Mouse (Mus musculus): ENCODE results near the gene Mtg2. TPM values are rescaled to one million over a fixed set of nuclear protein-coding genes. Genes with fewer than 3 reads are reported as not detected.

The Mtg2 gene
- 11.4 and 15.2 TPM in 2 replicates for polyA plus RNA-seq (2011; ENCODE audit: insufficient read length, low read depth, missing spikeins)

- Histone ChIP-seq H3K27ac (ENCODE audit: insufficient read depth, low read length) (peak within 1 kb of the TSS; percentile 56), H3K4me1 (ENCODE audit: control insufficient read depth, insufficient read depth, low read length) (peaks cover 9% of the 10 kb centered on the region), H3K4me3 (ENCODE audit: insufficient read depth, low read length) (peak within 1 kb of the TSS; percentile 84)
- TF ChIP-seq POLR2A (IDR thresholded peaks at IDR 0.05; ENCODE audit: low read depth, low read length) = peak; percentile 80
- TF ChIP-seq CTCF (IDR thresholded peaks at IDR 0.05; ENCODE audit: borderline replicate concordance, insufficient read depth, low read length) = no peak
These were observed at the start of gene Mtg2 for GRCm38 (mm10) chr2:180070481-180071453. TSS of gene Mtg2 (plus strand) at chr2:180070588.

DNA sequence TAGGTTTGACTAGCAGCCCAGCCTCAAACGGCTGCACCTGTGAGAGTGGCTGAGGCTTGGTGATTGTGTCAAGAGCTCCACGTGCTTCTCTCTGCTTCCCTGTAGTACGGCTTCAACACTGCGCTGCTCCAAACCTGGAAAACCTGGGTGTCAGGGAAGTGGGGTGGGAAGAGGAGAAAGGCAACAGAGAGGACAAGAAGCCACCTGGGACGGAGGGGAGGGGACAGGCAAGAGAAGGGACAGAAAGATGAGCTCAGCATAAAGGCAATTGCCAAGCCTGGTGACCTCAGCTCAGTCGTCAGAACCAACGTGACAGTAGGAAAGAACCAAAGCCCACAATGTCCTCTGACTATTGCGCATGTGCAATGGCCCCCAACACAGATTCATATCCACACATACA, 49.5 kb upstream of the Mtg2 start:
- TF ChIP-seq CTCF (IDR thresholded peaks at IDR 0.05; ENCODE audit: borderline replicate concordance, insufficient read depth, low read length) = no peak
- no peak for TF ChIP-seq POLR2A (IDR thresholded peaks at IDR 0.05; ENCODE audit: low read depth, low read length)
- Histone ChIP-seq H3K4me1 (ENCODE audit: control insufficient read depth, insufficient read depth, low read length) (no peaks in the 10 kb centered on the region), H3K27ac (ENCODE audit: insufficient read depth, low read length) (no peak overlapping the region), H3K4me3 (ENCODE audit: insufficient read depth, low read length) (no peak overlapping the region)

DNA sequence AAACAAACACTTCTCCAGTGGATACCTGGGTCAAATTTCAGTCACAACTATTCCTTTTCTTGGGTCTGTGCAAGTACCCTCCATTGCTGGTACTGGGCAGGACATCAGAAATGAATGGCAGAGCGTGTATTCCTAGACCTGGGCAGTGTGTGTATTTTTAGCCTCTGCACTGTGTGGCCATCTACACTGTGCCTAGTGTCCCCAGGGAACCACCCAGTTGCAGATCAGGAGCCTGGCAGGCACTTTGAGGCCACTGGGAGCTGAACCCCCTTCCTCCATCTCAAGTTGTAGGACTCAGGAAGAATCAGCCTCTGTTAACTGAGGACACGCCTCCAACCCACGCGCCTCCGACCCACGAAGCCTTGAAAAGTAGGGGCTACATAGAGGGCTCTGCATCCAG, 47.6 kb upstream of the Mtg2 start:
- Histone ChIP-seq H3K27ac (ENCODE audit: insufficient read depth, low read length) (no peak overlapping the region), H3K4me1 (ENCODE audit: control insufficient read depth, insufficient read depth, low read length) (no peaks in the 10 kb centered on the region), H3K4me3 (ENCODE audit: insufficient read depth, low read length) (no peak overlapping the region)
- TF ChIP-seq POLR2A (IDR thresholded peaks at IDR 0.05; ENCODE audit: low read depth, low read length) = no peak
- no peak for TF ChIP-seq CTCF (IDR thresholded peaks at IDR 0.05; ENCODE audit: borderline replicate concordance, insufficient read depth, low read length)

DNA sequence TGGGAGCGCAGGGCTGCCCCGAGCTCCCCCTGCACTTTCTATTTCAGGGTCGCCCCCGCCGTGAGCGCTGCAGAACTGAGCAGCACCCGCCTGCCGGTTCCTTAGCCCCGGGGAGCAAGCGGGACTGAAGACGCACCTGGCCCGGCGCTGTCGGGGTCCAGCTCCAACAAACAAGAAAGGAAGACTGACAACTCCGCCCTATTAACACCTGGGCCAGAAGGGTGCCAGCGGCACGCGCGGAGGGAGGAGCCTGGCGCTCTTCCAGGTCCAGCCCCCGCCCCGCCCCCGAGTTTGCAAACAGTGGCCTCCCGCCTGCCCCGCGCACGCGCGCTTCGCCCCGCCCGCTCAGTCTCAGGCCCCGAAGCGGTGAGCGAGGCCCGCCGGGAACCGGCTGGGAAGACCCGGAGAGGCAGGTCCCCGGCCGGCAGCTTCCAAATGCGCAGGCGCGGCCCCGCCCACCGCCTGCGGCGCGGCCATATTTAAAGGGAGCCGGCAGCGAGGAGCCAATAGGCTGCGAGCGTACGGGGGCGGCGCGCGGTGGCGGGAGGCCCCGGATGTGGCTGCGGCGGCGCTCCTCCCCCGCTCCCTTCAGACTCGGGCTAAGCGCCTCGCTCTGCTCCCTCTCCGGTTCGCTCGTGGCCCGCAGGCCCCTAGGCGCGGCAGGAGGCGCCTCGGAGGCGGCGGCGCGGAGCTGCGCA, 45.8 kb upstream of the Mtg2 start, which contains the start of gene Lsm14b:
Gene Lsm14b, plus strand, starts transcription at position 587 of the 698 bp plus-strand sequence.
- H3K4me3 ChIP-seq (ENCODE audit: insufficient read depth, low read length) = peak within 1 kb of the TSS; percentile 81
- H3K4me1 ChIP-seq (ENCODE audit: control insufficient read depth, insufficient read depth, low read length) = no peaks in the 10 kb centered on the region
- H3K27ac ChIP-seq (ENCODE audit: insufficient read depth, low read length) = peak within 1 kb of the TSS; percentile 63
- peak; percentile 74 for TF ChIP-seq POLR2A (IDR thresholded peaks at IDR 0.05; ENCODE audit: low read depth, low read length)
- TF ChIP-seq CTCF (IDR thresholded peaks at IDR 0.05; ENCODE audit: borderline replicate concordance, insufficient read depth, low read length) = no peak

- no peak for TF ChIP-seq POLR2A (IDR thresholded peaks at IDR 0.05; ENCODE audit: low read depth, low read length)
- TF ChIP-seq CTCF (IDR thresholded peaks at IDR 0.05; ENCODE audit: borderline replicate concordance, insufficient read depth, low read length) = no peak
- peak overlapping the region; percentile 57 for H3K4me3 ChIP-seq (ENCODE audit: insufficient read depth, low read length)
- peak overlapping the region; percentile 63 for H3K27ac ChIP-seq (ENCODE audit: insufficient read depth, low read length)
- H3K4me1 ChIP-seq (ENCODE audit: control insufficient read depth, insufficient read depth, low read length) = no peaks in the 10 kb centered on the region
These were observed 45.1 kb upstream of the Mtg2 start for GRCm38 (mm10) chr2:180025135-180025860.

GRCm38 (mm10) chr2:180025861-180026200, 44.6 kb upstream of the Mtg2 start:
- no peak overlapping the region for H3K27ac ChIP-seq (ENCODE audit: insufficient read depth, low read length)
- no peak for TF ChIP-seq POLR2A (IDR thresholded peaks at IDR 0.05; ENCODE audit: low read depth, low read length)
- TF ChIP-seq CTCF (IDR thresholded peaks at IDR 0.05; ENCODE audit: borderline replicate concordance, insufficient read depth, low read length) = no peak

DNA sequence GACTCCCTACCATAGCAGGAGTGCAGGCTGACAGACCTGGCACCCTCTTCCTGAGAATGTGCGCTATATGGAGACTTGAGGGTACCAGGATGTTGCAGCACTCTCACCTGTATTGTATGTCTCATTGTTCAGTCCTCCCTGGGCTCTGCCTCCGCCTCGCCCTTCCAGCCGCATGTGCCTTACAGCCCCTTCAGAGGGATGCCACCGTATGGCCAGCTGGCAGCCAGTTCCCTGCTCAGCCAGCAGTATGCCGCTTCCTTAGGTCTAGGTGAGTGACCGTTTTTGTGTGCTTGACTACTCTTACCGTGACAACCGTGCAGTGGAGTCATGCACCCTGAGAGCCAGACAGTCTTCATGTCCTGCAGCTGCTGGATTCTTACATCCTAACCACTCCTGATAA, 42.6 kb upstream of the Mtg2 start:
- Histone ChIP-seq H3K4me3 (ENCODE audit: insufficient read depth, low read length) (no peak overlapping the region), H3K27ac (ENCODE audit: insufficient read depth, low read length) (no peak overlapping the region), H3K4me1 (ENCODE audit: control insufficient read depth, insufficient read depth, low read length) (peaks cover 2% of the 10 kb centered on the region)
- TF ChIP-seq CTCF (IDR thresholded peaks at IDR 0.05; ENCODE audit: borderline replicate concordance, insufficient read depth, low read length) (no peak), POLR2A (IDR thresholded peaks at IDR 0.05; ENCODE audit: low read depth, low read length) (no peak)

More at GRCm38 (mm10) chr2:180025861-180026200, 44.6 kb upstream of the Mtg2 start:
- Histone ChIP-seq H3K4me1 (ENCODE audit: control insufficient read depth, insufficient read depth, low read length) (no peaks in the 10 kb centered on the region), H3K4me3 (ENCODE audit: insufficient read depth, low read length) (peak overlapping the region; percentile 57)

DNA sequence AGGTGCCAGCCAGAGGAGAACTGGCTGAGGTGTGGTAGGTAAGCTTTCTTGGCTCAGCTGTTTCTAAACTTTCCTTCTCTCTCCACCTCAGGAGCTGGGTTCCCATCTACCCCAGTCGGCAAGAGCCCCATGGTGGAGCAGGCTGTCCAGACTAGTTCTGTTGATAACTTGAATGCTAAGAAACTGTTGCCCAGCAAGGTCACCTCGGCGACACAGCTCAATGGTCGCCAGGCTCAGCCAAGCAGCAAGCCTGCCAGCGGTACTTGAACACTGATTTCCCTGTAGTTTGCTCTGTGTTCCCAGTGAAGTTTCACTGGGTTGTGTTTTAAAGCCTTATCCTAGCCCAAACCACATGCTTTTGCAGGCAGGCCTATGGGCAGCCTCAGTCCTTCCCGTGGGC, 39.1 kb upstream of the Mtg2 start:
- H3K4me1 ChIP-seq (ENCODE audit: control insufficient read depth, insufficient read depth, low read length) = peaks cover 16% of the 10 kb centered on the region

GRCm38 (mm10) chr2:180032925-180033324, 37.5 kb upstream of the Mtg2 start:
- Histone ChIP-seq H3K4me3 (ENCODE audit: insufficient read depth, low read length) (no peak overlapping the region), H3K27ac (ENCODE audit: insufficient read depth, low read length) (peak overlapping the region; percentile 31; the same call in 1 of the 2 replicates), H3K4me1 (ENCODE audit: control insufficient read depth, insufficient read depth, low read length) (peaks cover 16% of the 10 kb centered on the region)
- TF ChIP-seq POLR2A (IDR thresholded peaks at IDR 0.05; ENCODE audit: low read depth, low read length) (no peak), CTCF (IDR thresholded peaks at IDR 0.05; ENCODE audit: borderline replicate concordance, insufficient read depth, low read length) (no peak)

More for the DNA sequence above, 39.1 kb upstream of the Mtg2 start:
- no peak for TF ChIP-seq POLR2A (IDR thresholded peaks at IDR 0.05; ENCODE audit: low read depth, low read length)
- no peak for TF ChIP-seq CTCF (IDR thresholded peaks at IDR 0.05; ENCODE audit: borderline replicate concordance, insufficient read depth, low read length)
- Histone ChIP-seq H3K27ac (ENCODE audit: insufficient read depth, low read length) (no peak overlapping the region), H3K4me3 (ENCODE audit: insufficient read depth, low read length) (no peak overlapping the region)

Measured in embryonic fibroblast, embryonic 13.5 days (primary cell).